Mouse (Mus musculus) adrenal gland, adult 8-10 months (tissue): ENCODE measurements around the gene Ankrd2. TPM values are rescaled to one million over a fixed set of nuclear protein-coding genes. Genes with fewer than 3 reads are reported as not detected.

Experiments used
- DNase-seq: peaks from one replicate; pipeline ENCODE4 v3.0.0; 2022
- total RNA-seq, 4 experiments: library from RNA; stranded (reverse); gene quantifications; 2 replicates each; pipeline ENCODE4 v1.2.4; 2022

Ankrd2 gene
- total RNA-seq, result 1 to 10 TPM in 1 of 4 experiments, under 1 TPM in 2, not detected in 1; 0.27 to 1.3 (median 0.42) TPM

DNA sequence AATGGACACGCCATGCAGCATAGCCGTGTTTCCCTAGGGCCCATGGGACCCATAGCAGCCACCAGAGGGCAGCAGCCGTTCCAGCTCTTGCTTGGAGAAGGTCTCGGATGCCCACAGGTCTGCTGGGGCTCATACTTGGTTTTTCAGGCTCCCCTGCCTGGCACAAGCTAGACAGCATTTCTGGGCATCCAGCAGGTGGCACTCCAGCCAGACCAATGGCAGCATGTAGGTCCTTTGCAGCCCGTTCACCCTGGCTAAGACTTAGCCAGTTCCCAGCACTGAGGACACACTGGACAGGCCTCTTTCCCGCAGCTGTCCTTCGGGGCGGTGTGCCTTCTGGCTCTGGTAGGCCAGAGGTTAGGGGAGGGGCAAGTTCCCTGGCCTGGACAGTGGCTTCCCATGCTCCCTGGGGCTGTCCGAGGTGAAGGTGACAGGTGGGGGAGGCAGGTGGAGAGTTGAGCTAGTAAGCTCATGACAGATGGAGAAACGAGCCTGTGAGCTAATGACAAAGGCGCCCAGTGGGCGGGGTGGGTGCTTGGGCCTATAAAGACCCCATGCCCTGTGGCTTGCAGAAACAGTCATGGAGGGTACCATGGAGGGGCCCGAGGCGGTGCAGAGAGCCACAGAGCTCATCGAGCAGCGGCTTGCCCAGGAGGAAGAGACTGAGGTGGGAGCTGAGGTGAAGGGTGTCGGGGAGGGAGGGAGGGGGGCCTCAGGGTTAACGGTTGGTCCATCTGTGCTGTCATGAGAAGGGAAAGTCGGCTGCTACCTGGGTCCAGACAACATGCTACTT, at the start of gene Ankrd2:
Gene Ankrd2, plus strand, starts transcription at position 545 of the 793 bp plus-strand sequence.
- peak; percentile 83 for DNase-seq

GRCm38 (mm10) chr19:41987206-41987605, 48.6 kb upstream of the Ankrd2 start:
- no peak for DNase-seq

DNA sequence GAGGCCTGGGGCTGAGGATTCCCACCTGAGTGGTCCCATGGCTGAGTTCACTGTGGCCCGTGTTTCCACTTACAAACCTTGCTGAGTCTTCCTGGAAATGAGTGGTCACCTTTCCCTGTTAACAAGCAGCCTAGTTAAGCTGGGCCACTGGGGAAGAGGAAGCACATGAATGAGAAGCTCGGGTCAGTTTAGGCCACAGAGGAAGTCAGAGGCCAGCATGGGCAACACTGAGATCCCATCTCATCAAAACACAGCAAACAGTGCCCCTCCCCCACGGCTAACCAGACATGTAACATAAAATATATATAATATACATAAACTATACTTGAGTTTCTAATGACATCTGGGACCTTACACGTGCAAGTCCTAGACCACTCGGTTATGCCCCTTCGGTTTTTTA, 46.0 kb upstream of the Ankrd2 start:
- DNase-seq, result no peak

GRCm38 (mm10) chr19:41991926-41992477, 43.8 kb upstream of the Ankrd2 start:
- DNase-seq, result no peak

DNA sequence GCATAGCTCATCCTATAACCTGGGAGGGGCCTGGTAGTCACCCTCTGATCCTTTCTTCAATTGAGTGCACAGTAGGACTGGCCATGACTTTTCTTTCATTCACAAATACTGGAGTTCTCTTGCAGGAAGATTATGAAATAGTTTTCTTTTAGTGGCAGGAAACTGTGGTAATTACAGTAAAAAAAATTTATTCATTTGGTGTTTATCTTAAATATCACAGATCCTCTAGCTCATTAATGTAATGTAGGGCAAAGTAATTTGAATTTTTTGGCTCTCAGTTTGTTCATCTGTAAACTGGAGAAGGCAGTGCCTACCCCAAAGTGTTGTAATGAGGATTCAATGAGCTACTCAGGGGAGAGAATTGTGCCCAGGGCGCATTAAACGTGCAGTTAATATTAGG, 42.8 kb upstream of the Ankrd2 start:
- DNase-seq, result no peak

- peak; percentile 77 for DNase-seq
Measured at GRCm38 (mm10) chr19:41993484-41993883, 42.3 kb upstream of the Ankrd2 start.

DNA sequence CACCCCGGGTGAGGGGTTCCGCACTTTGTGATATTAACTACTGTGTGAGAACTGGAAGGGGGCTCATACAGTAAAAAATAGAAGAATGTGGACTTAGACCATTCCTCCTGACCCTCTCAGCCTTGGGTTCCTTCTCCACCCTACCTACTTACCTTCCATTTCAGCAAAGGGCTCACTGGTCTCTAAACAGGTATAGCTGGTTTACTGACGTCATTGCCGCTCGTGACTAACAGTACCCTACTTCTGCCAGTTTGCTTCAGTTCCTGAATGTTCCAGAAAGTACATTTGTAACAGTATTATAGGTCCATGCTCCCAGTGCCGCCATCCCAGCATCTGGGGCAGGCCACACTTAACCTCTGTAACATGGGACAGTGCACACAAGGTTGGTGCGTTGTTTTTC, 41.8 kb upstream of the Ankrd2 start:
- no peak for DNase-seq

DNA sequence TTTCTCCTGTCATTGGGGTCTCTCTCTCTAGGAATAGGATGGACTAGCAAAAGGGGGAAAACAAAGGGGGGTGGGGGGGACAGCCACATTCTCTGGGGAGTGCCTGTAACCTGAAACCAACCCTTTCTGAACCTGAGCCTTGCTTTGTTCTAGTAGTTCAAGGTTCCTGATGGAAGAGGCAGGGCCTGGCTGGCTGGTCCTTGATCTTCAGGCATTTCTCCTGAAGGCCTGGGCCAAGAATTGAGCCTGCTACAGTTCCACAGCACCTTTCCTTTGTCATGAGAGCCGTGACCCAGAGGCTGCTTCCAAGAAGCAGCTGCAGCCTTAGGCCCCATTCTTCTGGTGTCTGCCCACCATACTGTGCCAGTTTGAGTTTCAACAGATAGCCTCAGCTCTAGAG, 40.3 kb upstream of the Ankrd2 start:
- DNase-seq, result no peak

- no peak for DNase-seq
Measured at GRCm38 (mm10) chr19:41997090-41997489, 38.7 kb upstream of the Ankrd2 start.

DNA sequence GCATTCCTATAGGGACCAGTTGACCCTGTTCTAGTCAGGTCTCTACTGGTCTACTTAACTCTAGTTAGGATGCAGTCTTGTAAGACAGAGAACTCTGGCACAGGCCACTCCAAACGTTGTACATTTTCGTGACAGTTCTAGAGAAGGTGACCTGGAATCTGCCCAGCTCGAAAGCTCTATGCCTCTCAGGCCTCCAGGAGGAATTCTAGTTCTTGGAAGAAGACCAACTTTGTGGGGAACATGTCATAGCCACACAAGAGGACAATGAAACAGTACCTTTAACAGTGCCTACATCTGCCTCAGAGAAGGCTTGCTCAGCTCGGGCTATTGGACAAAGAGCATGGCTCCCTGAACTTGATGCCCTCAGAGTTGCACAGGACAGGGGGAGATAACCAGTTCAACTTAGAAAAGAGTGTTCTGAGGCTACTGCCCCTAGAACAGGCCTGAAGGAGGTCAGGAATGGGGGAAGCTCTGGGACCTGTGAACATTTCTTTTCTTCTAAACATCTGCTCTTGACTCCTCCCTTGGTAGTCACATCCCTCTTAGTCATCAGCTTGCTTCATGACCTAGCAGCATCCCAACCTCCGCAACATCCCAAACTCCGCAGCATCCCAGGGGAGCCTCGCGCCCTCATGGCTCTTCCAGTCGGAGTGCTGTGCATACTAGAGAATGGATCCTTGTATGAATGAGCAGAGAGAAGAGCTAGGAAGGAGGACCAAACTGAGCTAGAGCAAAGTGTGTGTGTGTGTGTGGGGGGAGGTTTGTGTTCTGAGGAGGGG, 36.8 kb upstream of the Ankrd2 start:
- no peak for DNase-seq

DNA sequence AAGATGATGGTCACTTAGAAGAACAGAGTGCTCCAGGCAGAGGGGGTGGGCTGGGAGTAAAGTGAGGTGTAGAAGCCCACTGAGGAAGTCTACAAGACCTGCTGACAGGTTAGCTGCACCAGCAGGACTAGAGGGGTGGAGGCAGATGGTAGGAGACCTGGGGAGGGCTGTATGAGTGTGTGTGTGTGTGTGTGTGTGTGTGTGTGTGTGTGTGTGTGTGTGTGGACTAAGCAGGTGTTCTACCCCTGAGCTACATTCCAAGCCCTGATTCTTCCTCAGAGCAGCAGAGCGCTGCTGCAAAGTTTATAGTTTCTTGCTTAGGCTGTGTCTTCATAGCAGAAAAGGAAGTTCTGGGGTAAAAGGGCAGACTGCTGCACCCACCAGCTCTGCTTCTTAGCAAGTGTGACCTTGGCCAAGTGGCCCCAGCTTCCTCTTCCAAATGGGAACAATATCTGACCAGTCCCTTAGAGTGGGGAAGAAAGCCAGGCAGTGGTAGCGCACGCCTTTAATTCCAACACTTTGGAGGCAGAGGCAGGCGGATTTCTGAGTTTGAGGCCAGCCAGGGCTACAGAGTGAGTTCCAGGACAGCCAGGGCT, 36.0 kb upstream of the Ankrd2 start:
- DNase-seq, result no peak

DNA sequence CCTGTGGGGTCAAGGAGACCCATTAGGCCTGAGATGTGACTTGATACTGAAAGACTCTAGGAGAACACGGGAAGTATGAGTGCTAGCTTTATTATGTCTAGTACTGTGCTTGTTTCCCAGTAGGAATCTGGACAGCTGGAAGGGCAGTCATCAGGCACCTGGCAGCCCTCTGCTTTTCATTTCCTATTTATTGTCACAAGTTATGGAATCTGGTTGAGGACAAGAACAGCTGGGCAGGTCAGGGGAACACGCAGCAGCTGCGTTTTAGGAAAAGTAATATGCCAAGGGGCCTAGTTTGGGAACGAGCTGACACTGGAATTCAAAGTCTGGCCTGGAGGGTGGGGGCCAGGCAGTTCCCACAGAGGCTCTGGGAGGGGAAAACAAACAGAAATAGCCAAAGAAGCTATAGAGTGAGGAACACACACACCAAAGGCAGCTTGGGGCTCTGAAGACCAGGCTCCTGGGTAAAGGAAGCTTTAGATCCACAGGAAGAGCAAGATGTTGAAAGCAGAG, 35.3 kb upstream of the Ankrd2 start:
- DNase-seq, result no peak

GRCm38 (mm10) chr19:42001253-42001980, 34.4 kb upstream of the Ankrd2 start:
- DNase-seq, result no peak

DNA sequence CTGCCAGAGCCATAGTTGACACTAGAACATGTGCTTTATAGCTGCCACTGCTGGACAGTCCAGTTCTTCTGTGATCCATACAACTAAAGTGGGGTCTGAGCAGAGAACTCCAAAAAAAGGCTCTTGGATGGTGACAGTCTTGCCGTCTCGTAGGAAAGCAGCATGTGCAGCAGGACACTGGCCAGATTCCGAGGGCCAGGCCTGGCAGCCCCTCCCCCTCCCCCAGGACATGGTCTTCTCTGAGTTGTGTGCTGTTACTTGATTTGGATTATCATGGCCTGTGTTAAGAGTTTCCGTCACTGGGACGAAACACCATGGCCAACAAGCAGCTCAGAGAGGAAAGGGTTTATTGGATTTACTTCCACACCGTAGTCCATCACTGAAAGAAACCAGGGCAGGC, 31.5 kb upstream of the Ankrd2 start:
- DNase-seq, result no peak

DNA sequence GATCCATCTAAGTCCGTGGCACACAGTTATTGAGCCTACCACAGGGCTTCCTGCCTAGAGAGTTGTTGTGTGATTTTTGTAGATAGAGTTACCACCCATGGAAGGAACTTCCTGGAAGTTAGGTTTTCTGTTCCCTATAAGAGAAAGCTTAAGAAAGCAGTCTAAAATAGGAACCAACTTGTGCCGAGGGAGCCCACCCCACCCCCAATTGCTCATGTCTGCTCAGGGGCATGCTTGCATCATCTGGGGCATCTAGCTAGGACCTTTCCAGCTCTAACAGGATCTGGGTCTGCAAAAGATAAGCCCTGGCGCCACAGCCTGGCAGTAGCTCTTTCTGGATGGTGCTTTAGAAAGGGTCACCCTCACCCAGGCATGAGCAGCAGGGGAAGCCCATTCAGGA, 30.2 kb upstream of the Ankrd2 start:
- no peak for DNase-seq

GRCm38 (mm10) chr19:42006568-42006967, 29.2 kb upstream of the Ankrd2 start:
- no peak for DNase-seq

DNA sequence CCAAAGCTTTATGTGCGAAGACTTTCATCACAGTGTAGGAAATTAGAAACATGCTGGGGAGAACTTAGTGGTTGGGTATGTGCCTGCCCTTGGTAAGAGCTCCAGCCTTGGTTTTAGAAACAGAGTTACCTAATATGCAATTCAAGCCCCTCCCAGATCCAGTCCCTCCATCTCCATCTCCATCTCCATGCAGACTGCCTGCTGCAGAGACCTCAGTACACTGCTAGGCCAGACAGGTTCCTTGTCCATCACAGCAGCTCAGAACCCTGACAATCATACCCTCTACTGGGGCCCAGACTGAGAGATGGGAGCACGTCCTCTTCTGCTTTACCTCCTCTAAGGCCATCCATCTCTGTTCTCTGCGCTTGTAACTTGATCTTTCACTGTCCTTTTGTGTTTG, 27.2 kb upstream of the Ankrd2 start:
- DNase-seq, result no peak

DNA sequence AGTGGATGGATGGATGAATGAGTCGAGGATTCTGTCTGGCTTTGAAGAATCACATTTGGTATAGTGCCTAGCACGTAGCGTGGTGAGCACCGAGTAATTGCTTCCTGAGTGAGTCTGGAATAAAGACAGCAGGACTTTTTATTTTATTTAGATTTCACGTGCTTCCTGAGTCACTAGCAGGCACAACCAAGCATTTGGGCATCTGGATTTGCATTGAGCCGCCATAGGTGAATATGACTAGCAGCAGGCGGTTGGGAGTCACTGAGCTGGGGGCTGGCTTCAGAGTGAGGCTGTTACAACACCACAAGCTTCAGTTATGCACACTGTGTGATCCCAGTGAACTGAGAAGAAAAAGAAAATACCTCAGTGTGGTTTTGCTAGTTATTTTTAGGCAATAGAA, 26.7 kb upstream of the Ankrd2 start:
- no peak for DNase-seq

DNA sequence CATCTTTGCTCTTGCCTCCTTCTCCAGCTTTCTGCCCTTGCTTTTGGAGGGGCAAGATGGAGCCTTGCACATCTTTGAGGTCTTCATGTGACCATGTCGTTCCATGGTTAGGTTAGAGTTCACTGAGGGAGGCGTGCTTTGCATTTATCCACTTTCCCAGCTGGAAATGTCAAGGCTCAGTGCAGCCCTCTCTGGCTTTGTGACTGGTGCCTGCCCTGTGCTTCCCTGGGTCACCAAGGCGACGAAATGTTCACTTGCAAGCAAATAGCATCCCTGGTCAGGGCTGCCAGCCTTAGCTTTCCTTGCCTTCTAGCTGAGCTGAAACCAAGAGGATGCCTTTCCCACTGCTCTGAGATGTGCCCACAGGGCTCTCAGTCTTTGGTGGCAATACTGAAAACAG, 25.4 kb upstream of the Ankrd2 start:
- peak; percentile 66 for DNase-seq

DNA sequence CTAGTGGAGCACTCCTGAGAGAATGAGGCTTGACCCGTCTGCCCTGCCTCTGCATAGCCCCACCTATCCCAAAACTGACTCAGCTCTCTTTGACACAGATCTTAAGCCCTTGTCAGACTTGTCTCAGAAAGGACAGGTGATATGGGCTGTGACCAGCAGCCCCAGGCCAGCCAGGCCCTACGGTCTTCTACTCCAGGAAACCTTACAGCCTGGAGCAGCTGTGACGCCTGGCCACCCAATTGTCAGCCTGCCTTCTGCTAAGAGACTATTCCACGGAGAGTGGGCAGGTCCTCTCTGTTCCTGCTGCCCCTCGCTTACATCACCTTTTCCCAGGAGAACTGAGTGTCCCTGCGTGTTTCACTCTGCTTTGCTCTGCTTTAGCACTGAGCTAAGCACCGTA, 24.7 kb upstream of the Ankrd2 start:
- DNase-seq, result no peak

DNA sequence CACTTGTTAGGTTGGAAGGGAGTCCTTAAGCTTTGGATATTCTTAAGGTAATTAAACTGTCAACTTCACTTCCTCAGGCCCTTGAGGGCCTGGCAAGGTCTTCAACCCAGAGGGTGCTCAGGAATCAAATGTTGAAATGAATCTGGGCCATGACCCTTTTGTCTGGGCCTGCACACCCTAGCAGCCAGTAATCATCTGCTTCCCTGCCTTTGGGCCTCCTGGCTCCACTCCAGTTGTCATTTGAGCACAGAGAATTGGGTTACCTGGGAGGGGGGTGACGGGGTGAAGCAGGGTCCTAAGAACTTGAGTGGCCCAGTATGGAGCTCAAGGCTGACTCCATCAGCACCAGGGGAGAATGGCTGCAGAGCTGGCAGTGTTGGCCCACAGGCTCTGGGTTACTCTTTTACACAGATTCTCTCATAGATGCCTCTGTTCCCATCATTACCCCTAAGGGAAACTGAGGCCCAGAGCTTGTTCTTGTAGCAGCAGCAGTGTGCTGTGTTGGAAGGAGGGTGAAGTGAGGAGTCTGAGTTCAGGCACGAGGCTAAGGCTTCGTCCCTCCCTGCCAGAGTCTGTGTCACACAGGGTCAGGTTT, 21.5 kb upstream of the Ankrd2 start:
- DNase-seq, result no peak

DNA sequence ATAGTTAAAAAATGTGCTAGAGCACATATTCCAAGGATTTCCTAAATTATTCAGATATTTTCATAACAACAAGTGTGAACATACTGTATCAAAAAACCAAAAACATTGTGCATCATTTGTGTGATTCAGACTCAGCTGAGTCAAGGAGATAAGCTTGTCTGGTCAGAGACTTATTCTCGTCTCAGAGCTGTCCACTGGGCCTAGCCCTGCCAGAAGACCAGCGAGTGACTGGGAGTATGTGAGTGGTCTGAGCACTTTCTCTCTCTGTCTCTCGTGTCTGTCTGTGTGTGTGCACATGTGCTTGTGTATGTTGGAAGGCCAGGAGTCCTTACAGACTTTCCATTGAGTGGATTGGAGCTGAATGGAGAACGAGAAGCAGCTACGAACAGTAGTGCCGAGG, 20.8 kb upstream of the Ankrd2 start:
- no peak for DNase-seq
